Mouse (Mus musculus): ENCODE results near the gene D630045J12Rik.

The D630045J12Rik gene

GRCm38 (mm10) chr6:38253736-38254641, at the start of gene D630045J12Rik:
Gene D630045J12Rik (minus strand): TSS chr6:38254009.
- POLR2A ChIA-PET = interaction anchor here in 2 of 4 experiments (0.9 to 1.4 kb wide), 4 partner anchors 11 to 18 kb away, joined by 3 to 7 read pairs (median 4); no protein-coding TSS in a partner anchor
- CTCF ChIA-PET = no interaction called here

- ChIA-PET POLR2A (interaction anchor here (0.6 to 3.5 kb wide), 29 partner anchors 10 to 1107 kb away, joined by 3 to 16 read pairs (median 4); partner anchors contain the start of genes Fmc1 (in 2 of the 4), Luc7l2 (in 1 of the 4) and Ttc26 (in 1 of the 4)), CTCF (interaction anchor here in 3 of 4 experiments (0.8 to 1.4 kb wide), 6 partner anchors 9 to 235 kb away, joined by 3 to 6 read pairs (median 3); partner anchors contain the start of gene Fmc1 (in 1 of the 3))
Observed at GRCm38 (mm10) chr6:38298761-38299401, 45.1 kb upstream of the D630045J12Rik start, which contains the start of gene Zc3hav1l. Gene Zc3hav1l (minus strand): TSS chr6:38299259.

- POLR2A ChIA-PET = interaction anchor here (0.7 to 3.5 kb wide), 16 partner anchors 11 to 594 kb away, joined by 3 to 16 read pairs (median 6); partner anchors contain the start of genes Fmc1 (in 1 of the 4) and Ttc26 (in 1 of the 4)
- CTCF ChIA-PET = interaction anchor here (0.7 to 1.4 kb wide), 8 partner anchors 8 to 215 kb away, joined by 3 to 8 read pairs (median 5); partner anchors contain the start of gene Ttc26 (in 1 of the 4)
Observed at GRCm38 (mm10) chr6:38298246-38298635, 44.4 kb upstream of the D630045J12Rik start.

- CTCF ChIA-PET = interaction anchor here (0.5 to 1.1 kb wide), 8 partner anchors 8 to 392 kb away, joined by 3 to 8 read pairs (median 4); partner anchors contain the start of gene Ttc26 (in 1 of the 4)
- POLR2A ChIA-PET = interaction anchor here (0.6 to 3.5 kb wide), 10 partner anchors 11 to 787 kb away, joined by 3 to 12 read pairs (median 5); no protein-coding TSS in a partner anchor
Observed at GRCm38 (mm10) chr6:38297580-38298245, 43.9 kb upstream of the D630045J12Rik start.

- ChIA-PET CTCF (interaction anchor here (0.6 to 2.7 kb wide), 16 partner anchors 11 to 781 kb away, joined by 3 to 12 read pairs (median 4); no protein-coding TSS in a partner anchor), POLR2A (interaction anchor here in 3 of 4 experiments (0.6 to 2.7 kb wide), 34 partner anchors 9 to 1738 kb away, joined by 3 to 25 read pairs (median 4); partner anchors contain the start of genes Luc7l2 (in 1 of the 3), Ttc26 (in 1 of the 3) and Zc3hav1 (in 1 of the 3))
Observed at GRCm38 (mm10) chr6:38293708-38294107, 39.9 kb upstream of the D630045J12Rik start.

- POLR2A ChIA-PET = interaction anchor here (0.5 to 2.7 kb wide), 52 partner anchors 9 to 1738 kb away, joined by 3 to 25 read pairs (median 4); partner anchors contain the start of genes Zc3hav1 (in 2 of the 4), Fmc1 (in 1 of the 4), Luc7l2 (in 1 of the 4) and Ttc26 (in 1 of the 4)
- CTCF ChIA-PET = interaction anchor here (0.6 to 2.7 kb wide), 26 partner anchors 12 to 912 kb away, joined by 3 to 15 read pairs (median 4); partner anchors contain the start of gene Ttc26 (in 1 of the 4)
Observed at GRCm38 (mm10) chr6:38292871-38293646, 39.2 kb upstream of the D630045J12Rik start.

GRCm38 (mm10) chr6:38284422-38284821, 30.6 kb upstream of the D630045J12Rik start:
- ChIA-PET POLR2A (interaction anchor here in 2 of 4 experiments (0.8 to 1.6 kb wide), 7 partner anchors 8 to 96 kb away, joined by 3 to 5 read pairs (median 3); partner anchors contain the start of gene Ttc26 (in 1 of the 2)), CTCF (no interaction called here)

- ChIA-PET POLR2A (interaction anchor here in 1 of 4 experiments (0.6 to 1.9 kb wide), 7 partner anchors 8 to 287 kb away, joined by 3 to 7 read pairs (median 4); partner anchors contain the start of genes Luc7l2 and Zc3hav1l), CTCF (interaction anchor here in 2 of 4 experiments (0.6 to 0.9 kb wide), 3 partner anchors 16 to 256 kb away, joined by 3 to 5 read pairs (median 4); no protein-coding TSS in a partner anchor)
Observed at GRCm38 (mm10) chr6:38264466-38264865, 10.7 kb upstream of the D630045J12Rik start.

GRCm38 (mm10) chr6:38263393-38264159, 9.8 kb upstream of the D630045J12Rik start:
- CTCF ChIA-PET = interaction anchor here in 2 of 4 experiments (0.7 to 0.9 kb wide), 2 partner anchors 23 to 255 kb away, joined by 3 to 4 read pairs; no protein-coding TSS in a partner anchor
- POLR2A ChIA-PET = interaction anchor here in 1 of 4 experiments (0.6 to 1.9 kb wide), 7 partner anchors 9 to 288 kb away, joined by 3 to 7 read pairs (median 4); partner anchors contain the start of gene Luc7l2

GRCm38 (mm10) chr6:38261877-38262276, 8.1 kb upstream of the D630045J12Rik start:
- ChIA-PET POLR2A (no interaction called here), CTCF (no interaction called here)

GRCm38 (mm10) chr6:38257506-38257905, 3.7 kb upstream of the D630045J12Rik start:
- ChIA-PET POLR2A (interaction anchor here in 1 of 4 experiments (0.8 to 1.7 kb wide), 3 partner anchors 10 to 126 kb away, joined by 3 to 7 read pairs (median 3); no protein-coding TSS in a partner anchor), CTCF (interaction anchor here in 2 of 4 experiments (0.6 to 1.1 kb wide), 2 partner anchors 35 to 893 kb away, joined by 3 read pairs; no protein-coding TSS in a partner anchor)

GRCm38 (mm10) chr6:38256793-38257192, 3.0 kb upstream of the D630045J12Rik start:
- CTCF ChIA-PET = interaction anchor here in 1 of 4 experiments (0.6 kb wide), 1 partner anchor 892 kb away, joined by 3 read pairs; no protein-coding TSS in a partner anchor

GRCm38 (mm10) chr6:38255794-38256193, 2.0 kb upstream of the D630045J12Rik start:
- CTCF ChIA-PET = interaction anchor here in 1 of 4 experiments (0.6 kb wide), 1 partner anchor 231 kb away, joined by 3 read pairs; no protein-coding TSS in a partner anchor

More at GRCm38 (mm10) chr6:38256793-38257192, 3.0 kb upstream of the D630045J12Rik start:
- POLR2A ChIA-PET = no interaction called here

GRCm38 (mm10) chr6:38252766-38253735, 758 bp downstream of the D630045J12Rik start:
- POLR2A ChIA-PET = interaction anchor here in 3 of 4 experiments (0.7 to 2.1 kb wide), 18 partner anchors 10 to 817 kb away, joined by 3 to 9 read pairs (median 4); partner anchors contain the start of gene Zc3hav1l (in 1 of the 3)
- CTCF ChIA-PET = no interaction called here

More at GRCm38 (mm10) chr6:38255794-38256193, 2.0 kb upstream of the D630045J12Rik start:
- POLR2A ChIA-PET = interaction anchor here in 1 of 4 experiments (0.6 kb wide), 1 partner anchor 449 kb away, joined by 5 read pairs; no protein-coding TSS in a partner anchor

All from embryonic stem cell, embryonic (primary cell).